16 mouse cellular contexts compared by ENCODE assay signal in the genomic region with DNA sequence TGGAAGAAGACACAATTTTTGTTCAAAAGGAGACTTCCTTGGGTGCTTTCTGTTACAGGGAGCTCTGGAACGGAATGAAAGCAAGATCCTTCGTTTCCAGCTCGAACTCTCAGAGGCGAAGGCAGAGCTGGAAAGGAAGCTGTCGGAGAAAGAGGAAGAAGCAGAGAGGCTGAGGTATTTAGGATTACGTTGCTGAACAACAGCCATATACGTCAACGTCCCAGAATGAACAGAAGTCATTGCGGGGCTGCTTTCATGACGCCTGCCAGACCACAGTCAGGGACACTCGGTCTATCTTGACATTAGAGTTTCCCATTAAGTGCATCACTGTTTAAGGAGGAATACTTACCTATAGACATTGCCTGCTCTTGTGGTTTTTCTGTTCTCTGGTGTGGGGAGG.
"Had no signal": no experiment of that assay in that cellular context is flagged by ENCODE, and none has a peak within 500 bp of the region (broad histone marks: within the 10 kb centered on the region; RNA-seq: fewer than 3 reads in every experiment).

No protein-coding gene starts in this region.

- H3K4me3 ChIP-seq: left cerebral cortex, adult 2 months; lung, embryonic 15.5 days had no signal

- H3K36me3 ChIP-seq: lung, embryonic 15.5 days had no signal

- H3K4me1 ChIP-seq: lung, embryonic 15.5 days had no signal

- H3K9ac ChIP-seq: liver, embryonic 14.5 days; lung, embryonic 15.5 days had no signal

- H3K4me2 ChIP-seq: lung, embryonic 15.5 days; midbrain, embryonic 11.5 days had no signal

- DNase-seq: kidney, adult 9 months; kidney, postnatal 14 days; kidney, postnatal 4 days; layer of hippocampus, postnatal 36 days; lung, adult 18-20 months; lung, postnatal 10 days; lung, postnatal 36 days; midbrain, embryonic 14.5 days; right cerebral cortex, postnatal 4 days; thymus, adult 18-20 months; thymus, postnatal 36 days had no signal

- ATAC-seq: intestine, postnatal 0 days had no signal

- H3K9me3 ChIP-seq: lung, embryonic 15.5 days had no signal

- H3K27ac ChIP-seq: left cerebral cortex, adult 2 months; liver, embryonic 14.5 days; lung, embryonic 15.5 days had no signal

- H3K27me3 ChIP-seq: lung, embryonic 15.5 days had no signal
